Mouse (Mus musculus) spleen, adult 2 months (tissue): Measurements from ENCODE around the gene Npas3.

ENCODE experiments used
- CTCF ChIP-seq: fragments of 200-500 bp; IDR thresholded peaks from 2 replicates; pipeline ENCODE4 v1.5.1; 2011; ENCODE audit warnings: mild to moderate bottlenecking, inconsistent platforms; ENCODE audit not compliant: insufficient read depth, insufficient read length, insufficient replicate concordance; ENCODE audit errors: extremely low read depth
- POLR2A ChIP-seq: fragments of 200-500 bp; IDR thresholded peaks from 2 replicates; pipeline ENCODE4 v1.6.1; 2011; ENCODE audit warnings: low read depth, low read length, inconsistent platforms

DNA sequence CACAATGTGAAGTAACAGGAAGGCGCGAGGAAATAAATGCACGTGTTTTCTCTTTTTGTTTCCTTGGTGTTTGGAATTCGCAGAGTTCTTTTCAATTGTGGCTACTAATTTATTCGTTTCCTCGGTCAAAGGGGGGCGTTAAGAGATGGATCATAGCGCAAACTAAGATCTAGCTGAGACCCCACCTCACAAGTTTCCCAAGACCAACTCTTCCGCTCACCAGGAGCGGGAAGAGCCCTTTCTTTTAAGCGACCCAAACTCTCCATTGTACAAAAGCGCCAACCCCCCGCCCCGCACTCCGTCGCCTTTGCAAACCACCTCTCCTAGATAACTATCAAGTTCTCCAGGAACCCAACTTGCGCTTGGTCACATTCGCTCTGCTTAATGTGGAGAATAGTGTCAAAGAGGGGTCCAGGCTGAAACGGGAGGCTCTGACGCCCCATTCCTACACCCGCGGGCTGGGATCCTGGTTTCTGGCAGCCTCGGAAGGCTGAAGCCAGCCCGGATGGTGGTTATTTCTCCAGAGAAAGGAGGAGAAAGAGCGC lies 914 bp upstream of the Npas3 start:
- TF ChIP-seq CTCF (no peak), POLR2A (no peak)
